In genomic region chrX:157707236-157707635, GRCm38 (mm10) we compare ENCODE assay signal across 28 mouse cellular contexts. TPM values are rescaled to one million over a fixed set of nuclear protein-coding genes. Genes with fewer than 3 reads are reported as not detected.
DNase-seq lines count a peak whose midpoint lies in the region; ATAC-seq and TF ChIP-seq lines count a peak whose summit lies in the region.
"Had no signal": no experiment of that assay in that cellular context is flagged by ENCODE, and none has a peak within 500 bp of the region (broad histone marks: within the 10 kb centered on the region; RNA-seq: fewer than 3 reads in every experiment).

No protein-coding gene starts in this region.

- peak; percentile 33 for DNase-seq in embryonic facial prominence, embryonic 14.5 days (ENCODE audit: low spot score)
- DNase-seq in embryonic facial prominence, embryonic 10.5 days (ENCODE audit: low spot score), result no peak
- peak; percentile 15 for DNase-seq in gastrocnemius, postnatal 25 days
- DNase-seq in gastrocnemius, postnatal 14 days, result no peak
- peak; percentile 14 for DNase-seq in limb, embryonic 14.5 days (ENCODE audit: low spot score)
- DNase-seq in retina, postnatal 1 day, result peak; percentile 70
- no peak for DNase-seq in lung, postnatal 36 days
- DNase-seq: adrenal gland, adult 8-10 months; adrenal gland, postnatal 25 days; cerebellum, adult 11-12 months; cerebellum, adult 8-10 months; cerebellum, postnatal 10 days; cerebellum, postnatal 36 days; embryo, embryonic 11 days; forebrain, postnatal 0 days; heart, adult 11 months; heart, postnatal 10 days; heart, postnatal 4 days had no signal

- no peaks in the 10 kb centered on the region for H3K9me3 ChIP-seq in embryonic facial prominence, embryonic 14.5 days (ENCODE audit: control insufficient read depth, low read length)
- H3K9me3 ChIP-seq in embryonic facial prominence, embryonic 10.5 days, result no peaks in the 10 kb centered on the region
- H3K9me3 ChIP-seq in limb, embryonic 14.5 days (ENCODE audit: control insufficient read depth, low read length), result no peaks in the 10 kb centered on the region
- no peaks in the 10 kb centered on the region for H3K9me3 ChIP-seq in hindbrain, embryonic 12.5 days (replicated peaks)
- H3K9me3 ChIP-seq: embryonic facial prominence, embryonic 15.5 days; hindbrain, embryonic 15.5 days had no signal

- H3K9ac ChIP-seq in embryonic facial prominence, embryonic 14.5 days (ENCODE audit: low read depth, low read length), result no peak overlapping the region
- no peak overlapping the region for H3K9ac ChIP-seq in limb, embryonic 14.5 days (ENCODE audit: low read depth, low read length, severe bottlenecking)
- no peak overlapping the region for H3K9ac ChIP-seq in hindbrain, embryonic 12.5 days
- H3K9ac ChIP-seq: embryonic facial prominence, embryonic 15.5 days; forebrain, postnatal 0 days; hindbrain, embryonic 15.5 days had no signal

- no peak overlapping the region for H3K4me2 ChIP-seq in embryonic facial prominence, embryonic 14.5 days (ENCODE audit: low read depth, low read length)
- H3K4me2 ChIP-seq in limb, embryonic 14.5 days (replicated peaks; ENCODE audit: low read depth, low read length, severe bottlenecking), result no peak overlapping the region
- H3K4me2 ChIP-seq in hindbrain, embryonic 12.5 days (replicated peaks), result no peak overlapping the region
- H3K4me2 ChIP-seq: embryonic facial prominence, embryonic 15.5 days; heart, embryonic 11.5 days; hindbrain, embryonic 15.5 days had no signal

- no peak overlapping the region for H3K27ac ChIP-seq in embryonic facial prominence, embryonic 14.5 days (replicated peaks; ENCODE audit: low read depth, low read length)
- no peak overlapping the region for H3K27ac ChIP-seq in embryonic facial prominence, embryonic 10.5 days (replicated peaks)
- H3K27ac ChIP-seq in limb, embryonic 14.5 days (replicated peaks; ENCODE audit: low read depth, low read length), result no peak overlapping the region
- no peak overlapping the region for H3K27ac ChIP-seq in hindbrain, embryonic 12.5 days
- H3K27ac ChIP-seq: embryonic facial prominence, embryonic 15.5 days; hindbrain, embryonic 15.5 days had no signal

- H3K4me3 ChIP-seq in embryonic facial prominence, embryonic 14.5 days (ENCODE audit: low read depth, low read length), result no peak overlapping the region
- H3K4me3 ChIP-seq in embryonic facial prominence, embryonic 10.5 days, result no peak overlapping the region
- H3K4me3 ChIP-seq in limb, embryonic 14.5 days (replicated peaks; ENCODE audit: low read length), result no peak overlapping the region
- H3K4me3 ChIP-seq in hindbrain, embryonic 12.5 days, result no peak overlapping the region
- H3K4me3 ChIP-seq: embryonic facial prominence, embryonic 15.5 days; hindbrain, embryonic 15.5 days had no signal

- no peaks in the 10 kb centered on the region for H3K36me3 ChIP-seq in embryonic facial prominence, embryonic 14.5 days (ENCODE audit: control insufficient read depth, insufficient read depth, low read length)
- no peaks in the 10 kb centered on the region for H3K36me3 ChIP-seq in embryonic facial prominence, embryonic 10.5 days (replicated peaks)
- H3K36me3 ChIP-seq in limb, embryonic 14.5 days (ENCODE audit: control insufficient read depth, insufficient read depth, low read length), result no peaks in the 10 kb centered on the region
- H3K36me3 ChIP-seq in hindbrain, embryonic 12.5 days, result no peaks in the 10 kb centered on the region
- H3K36me3 ChIP-seq: embryonic facial prominence, embryonic 15.5 days; hindbrain, embryonic 15.5 days had no signal

- H3K4me1 ChIP-seq in embryonic facial prominence, embryonic 14.5 days (ENCODE audit: control insufficient read depth, insufficient read depth, low read length), result no peaks in the 10 kb centered on the region
- H3K4me1 ChIP-seq in embryonic facial prominence, embryonic 10.5 days, result no peaks in the 10 kb centered on the region
- H3K4me1 ChIP-seq in limb, embryonic 14.5 days (ENCODE audit: control insufficient read depth, insufficient read depth, low read length), result no peaks in the 10 kb centered on the region
- no peaks in the 10 kb centered on the region for H3K4me1 ChIP-seq in hindbrain, embryonic 12.5 days
- H3K4me1 ChIP-seq: embryonic facial prominence, embryonic 15.5 days; hindbrain, embryonic 15.5 days had no signal

- 66% methylated on average over 2 of the region's 2 CpGs for WGBS in embryonic facial prominence, embryonic 14.5 days
- WGBS in embryonic facial prominence, embryonic 10.5 days, result 84% methylated on average over 2 of the region's 2 CpGs
- WGBS in limb, embryonic 14.5 days, result 74% methylated on average over 2 of the region's 2 CpGs
- WGBS in hindbrain, embryonic 12.5 days, result 83% methylated on average over 2 of the region's 2 CpGs

- intact Hi-C loops in gastrocnemius, postnatal 14 days (cut with DNase I; ENCODE audit: low total_unique reads), result no loop called here

- no peaks in the 10 kb centered on the region for H3K27me3 ChIP-seq in embryonic facial prominence, embryonic 14.5 days (replicated peaks; ENCODE audit: control insufficient read depth, insufficient read depth, low read length)
- H3K27me3 ChIP-seq in embryonic facial prominence, embryonic 10.5 days (replicated peaks; ENCODE audit: low read depth, poor library complexity, severe bottlenecking), result peaks cover 28% of the 10 kb centered on the region
- no peaks in the 10 kb centered on the region for H3K27me3 ChIP-seq in limb, embryonic 14.5 days (ENCODE audit: control insufficient read depth, insufficient read depth, low read length)
- H3K27me3 ChIP-seq in hindbrain, embryonic 12.5 days, result no peaks in the 10 kb centered on the region
- H3K27me3 ChIP-seq: embryonic facial prominence, embryonic 15.5 days; hindbrain, embryonic 15.5 days had no signal

- no peak for TF ChIP-seq POLR2A in limb, embryonic 14.5 days (IDR thresholded peaks at IDR 0.05; ENCODE audit: borderline replicate concordance, extremely low read depth, insufficient read depth, insufficient read length)

- ATAC-seq in embryonic facial prominence, embryonic 14.5 days (ENCODE audit: low read depth), result peak; percentile 78
- ATAC-seq in limb, embryonic 14.5 days (ENCODE audit: low FRiP score, low read depth), result peak; percentile 75; the same call in 1 of the 2 replicates
- no peak for ATAC-seq in hindbrain, embryonic 12.5 days (ENCODE audit: low FRiP score)
- ATAC-seq: activated CD4-positive, CD25-positive, alpha-beta regulatory T cell, adult 4 months; forebrain, embryonic 14.5 days; forebrain, postnatal 0 days had no signal

RNA-seq across cellular contexts. Expression of gene Smpx, which starts 8.5 kb away (rescaled TPM):
- polyA plus RNA-seq in embryonic facial prominence, embryonic 14.5 days (2014; fragmentation: Nextera tagmentation; extraction: Ambion mirVana), result 69.6 and 103 TPM in 2 replicates
- 0.33 and 0.47 TPM in 2 replicates for polyA plus RNA-seq in embryonic facial prominence, embryonic 10.5 days (2016; fragmentation: Nextera tagmentation; extraction: Ambion mirVana)
- 100 to 1,000 TPM; 316 to 397 TPM for total RNA-seq in gastrocnemius, postnatal 25 days (2021)
- 100 to 1,000 TPM; 453 to 560 TPM for total RNA-seq in gastrocnemius, postnatal 14 days (2021)
- 19.7 and 29.7 TPM in 2 replicates for polyA plus RNA-seq in limb, embryonic 14.5 days (2012; rRNA removed)
- polyA plus RNA-seq in limb, embryonic 14.5 days (2014; fragmentation: Nextera tagmentation; extraction: Ambion mirVana), result 32.4 and 44.8 TPM in 2 replicates
- polyA plus RNA-seq in hindbrain, embryonic 12.5 days (2016; fragmentation: Nextera tagmentation; extraction: Ambion mirVana), result 1.1 and 3.3 TPM in 2 replicates
- total RNA-seq: ES-E14; forebrain, postnatal 0 days had no signal
- polyA plus RNA-seq: activated CD4-positive, CD25-positive, alpha-beta regulatory T cell, adult 4 months; cortical plate, adult 2 months; forebrain, embryonic 11.5 days; forebrain, embryonic 14.5 days; forebrain, postnatal 0 days; hindbrain, embryonic 11.5 days had no signal

Comparison
In these comparisons a context has a peak if more than half of its experiments do, and no peak if none do; other contexts are left out.
1. DNase-seq: peak in embryonic facial prominence, embryonic 14.5 days (single experiment), gastrocnemius, postnatal 25 days (single experiment), limb, embryonic 14.5 days (single experiment) and retina, postnatal 1 day (single experiment); none in embryonic facial prominence, embryonic 10.5 days (single experiment), gastrocnemius, postnatal 14 days (single experiment) and lung, postnatal 36 days (single experiment).